Mouse (Mus musculus) Patski (cell line): Measurements from ENCODE around the gene Faah. TPM values are rescaled to one million over a fixed set of nuclear protein-coding genes. Genes with fewer than 3 reads are reported as not detected.

Source experiments
- ATAC-seq: fragments of 100-300 bp; one replicate; pipeline ENCODE4 v1.8.0; 2021
- CTCF ChIA-PET: fragments of 350-600 bp; sonication (Branson Sonifier 250); formaldehyde crosslinking; loops from one replicate; lab custom pipeline; 2022; ENCODE audit warnings: inconsistent platforms; lab: Charles Lee
- POLR2A ChIA-PET: fragments of 350-600 bp; sonication (Branson Sonifier 250); formaldehyde crosslinking; loops from one replicate; lab custom pipeline; 2022; ENCODE audit warnings: antibody characterized with exemption, inconsistent platforms; lab: Charles Lee
- DNase-seq: peaks from one replicate; pipeline ENCODE4 v3.0.0-alpha.2; 2011; ENCODE audit warnings: low read depth, low spot score
- H3K27me3 ChIP-seq: fragments of 371-371 bp; one replicate; pipeline ENCODE4 v1.5.1; 2021
- CTCF ChIP-seq: fragments of 100-300 bp; IDR thresholded peaks from one replicate; pipeline ENCODE4 v1.5.1; 2021
- in situ Hi-C: fragments of 300-500 bp; cut with MboI; formaldehyde crosslinking; loops from 3 replicates; pipeline ENCODE4 v1.11.1; 2018; ENCODE audit warnings: low pct_unique_long_range_greater_than_20kb, mixed read lengths
- polyA plus RNA-seq: library from polyadenylated mRNA; unstranded; gene quantifications from one replicate; pipeline ENCODE4 v1.2.3, GENCODE M21; 2021

The Faah gene
- polyA plus RNA-seq, 1 experiment from 2014 or later, result 3.4 TPM

DNA sequence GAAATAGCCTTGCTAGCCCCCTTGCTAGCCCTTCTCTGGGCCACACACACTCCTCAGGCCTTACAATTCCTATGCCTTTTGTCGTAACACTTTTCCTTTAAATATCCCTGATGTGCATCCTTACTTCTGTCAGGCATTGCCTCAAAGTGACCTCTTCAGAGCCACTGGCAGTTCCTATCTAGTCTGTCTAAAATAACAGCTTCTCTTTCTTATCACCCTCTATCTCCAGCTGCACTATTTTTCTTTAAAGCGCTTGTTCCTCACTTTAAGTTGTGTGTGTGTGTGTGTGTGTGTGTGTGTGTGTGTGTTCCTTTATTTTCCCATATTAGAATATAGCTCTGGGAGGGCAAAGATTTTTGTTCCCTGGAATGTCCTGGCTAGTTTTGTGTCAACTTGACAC lies 28.9 kb upstream of the Faah start:
- H3K27me3 ChIP-seq, result no peaks in the 10 kb centered on the region
- ChIA-PET POLR2A (interaction anchor here (0.7 kb wide), 1 partner anchor 971 kb away, joined by 4 read pairs; no protein-coding TSS in a partner anchor), CTCF (interaction anchor here (0.8 kb wide), 1 partner anchor 9 kb away, joined by 3 read pairs; no protein-coding TSS in a partner anchor)
- in situ Hi-C loops, result no loop called here
- no peak for DNase-seq
- ATAC-seq, result no peak
- TF ChIP-seq CTCF, result no peak

- no peaks in the 10 kb centered on the region for H3K27me3 ChIP-seq
- CTCF ChIA-PET, result interaction anchor here (1.1 to 1.2 kb wide), 4 partner anchors 9 to 61 kb away, joined by 3 to 5 read pairs (median 4); partner anchors contain the start of gene Uqcrh
- TF ChIP-seq CTCF, result no peak
- DNase-seq, result no peak
- POLR2A ChIA-PET, result interaction anchor here (0.7 kb wide), 1 partner anchor 11 kb away, joined by 3 read pairs; the partner anchor contains the start of gene Nsun4
- no peak for ATAC-seq
- in situ Hi-C loops, result no loop called here
Observed at GRCm38 (mm10) chr4:116042186-116042585, 24.5 kb upstream of the Faah start.

DNA sequence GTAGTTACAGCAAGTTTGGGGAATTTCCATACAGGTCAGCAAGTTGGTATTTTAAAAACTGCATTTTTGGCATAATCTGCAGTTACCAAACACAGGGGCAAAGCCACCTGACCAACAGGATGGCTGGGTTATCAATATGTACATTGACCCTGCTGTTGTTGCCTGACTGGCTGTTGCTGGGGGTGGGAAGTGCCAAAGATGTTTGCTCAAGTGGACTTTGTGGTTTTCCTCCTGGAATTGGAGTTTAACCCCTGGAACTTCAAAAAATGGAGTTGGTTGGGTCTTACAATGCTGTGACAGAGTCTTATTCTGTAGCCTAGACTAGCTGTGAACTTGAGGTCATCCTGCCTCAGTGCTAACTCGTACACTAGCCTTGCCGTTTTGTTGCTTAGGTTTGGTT lies 22.7 kb upstream of the Faah start:
- in situ Hi-C loops, result no loop called here
- DNase-seq, result no peak
- no peak for TF ChIP-seq CTCF
- no peaks in the 10 kb centered on the region for H3K27me3 ChIP-seq
- POLR2A ChIA-PET, result no interaction called here
- CTCF ChIA-PET, result no interaction called here
- ATAC-seq, result no peak

DNA sequence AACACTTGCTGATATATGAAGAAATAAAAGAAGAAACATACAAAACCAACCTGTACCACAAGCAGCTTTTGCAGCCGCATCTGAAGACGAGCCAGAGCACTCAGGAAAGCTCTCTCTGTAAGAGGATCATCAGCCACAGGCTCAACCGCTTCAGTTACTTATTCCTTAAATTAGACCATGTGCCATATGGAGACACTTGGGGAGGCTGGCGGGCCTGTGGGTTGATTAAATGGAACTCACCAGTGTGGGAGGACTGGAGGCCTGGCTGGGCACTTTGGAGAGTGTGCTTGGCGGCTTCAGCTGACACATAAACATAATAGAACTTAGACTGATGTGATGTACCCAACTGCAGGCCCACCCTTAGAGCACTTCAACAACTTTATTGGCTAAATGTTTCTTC lies 15.6 kb upstream of the Faah start:
- ATAC-seq (no peak), DNase-seq (no peak)
- in situ Hi-C loops, result no loop called here
- H3K27me3 ChIP-seq, result no peaks in the 10 kb centered on the region
- POLR2A ChIA-PET, result no interaction called here
- no peak for TF ChIP-seq CTCF
- CTCF ChIA-PET, result interaction anchor here (1.4 kb wide), 1 partner anchor 9 kb away, joined by 5 read pairs; no protein-coding TSS in a partner anchor

DNA sequence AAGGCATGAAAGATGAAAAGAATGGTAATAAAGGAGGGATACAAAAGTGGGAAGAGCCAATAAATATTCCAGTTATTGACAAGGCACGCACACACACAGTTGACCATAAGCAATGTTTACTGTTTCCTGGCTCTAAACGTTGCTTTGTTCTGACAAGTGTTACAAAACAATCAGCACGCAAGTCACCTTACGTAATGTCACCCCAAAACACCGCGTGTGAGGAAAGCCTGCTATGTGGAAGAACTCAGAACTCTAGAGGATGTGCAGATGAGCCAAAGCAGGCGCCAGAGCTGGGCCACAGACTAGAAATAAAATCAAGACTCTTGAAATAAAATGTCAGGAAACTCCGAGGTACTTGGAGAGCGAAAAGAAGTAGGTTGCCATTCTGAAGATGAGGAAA lies 15.2 kb upstream of the Faah start:
- POLR2A ChIA-PET, result no interaction called here
- CTCF ChIA-PET, result interaction anchor here (1.4 kb wide), 1 partner anchor 10 kb away, joined by 5 read pairs; no protein-coding TSS in a partner anchor
- in situ Hi-C loops, result no loop called here
- no peaks in the 10 kb centered on the region for H3K27me3 ChIP-seq
- TF ChIP-seq CTCF, result no peak
- ATAC-seq (no peak), DNase-seq (no peak)

DNA sequence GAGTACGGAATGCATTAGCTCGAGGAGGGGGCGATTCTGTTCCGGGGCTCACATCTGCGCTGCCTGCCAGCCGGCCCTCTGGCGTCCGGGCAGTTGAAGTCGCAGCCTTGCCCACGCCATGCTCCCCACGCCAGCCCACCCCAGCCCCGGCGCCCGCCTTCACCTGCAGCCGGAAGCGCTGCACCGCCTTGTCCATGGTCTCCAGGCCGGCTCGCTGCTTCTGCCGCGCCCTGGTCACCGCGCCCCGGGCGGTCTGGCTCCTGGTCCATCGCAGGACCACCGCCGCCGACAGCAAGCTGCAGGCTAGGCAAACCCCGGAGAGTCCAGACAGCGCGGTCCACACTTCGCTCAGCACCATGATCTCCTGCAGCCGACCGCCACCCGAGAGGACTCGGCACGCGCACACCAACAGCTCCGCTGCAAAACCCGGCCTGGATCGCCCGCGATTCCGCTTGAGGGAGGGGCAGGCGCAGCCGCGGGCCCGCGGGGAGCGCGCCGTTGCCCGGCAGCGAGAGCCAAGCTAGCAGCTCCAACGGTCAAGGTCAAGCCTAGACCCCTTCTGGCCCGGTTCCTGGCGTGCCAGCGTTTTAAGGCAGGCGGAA lies 325 bp downstream of the Faah start:
- ChIA-PET CTCF (no interaction called here), POLR2A (no interaction called here)
- in situ Hi-C loops, result no loop called here
- no peak for TF ChIP-seq CTCF
- no peaks in the 10 kb centered on the region for H3K27me3 ChIP-seq
- ATAC-seq (peak; percentile 87), DNase-seq (no peak)

GRCm38 (mm10) chr4:116016862-116017299 lies 845 bp downstream of the Faah start:
- POLR2A ChIA-PET, result no interaction called here

DNA sequence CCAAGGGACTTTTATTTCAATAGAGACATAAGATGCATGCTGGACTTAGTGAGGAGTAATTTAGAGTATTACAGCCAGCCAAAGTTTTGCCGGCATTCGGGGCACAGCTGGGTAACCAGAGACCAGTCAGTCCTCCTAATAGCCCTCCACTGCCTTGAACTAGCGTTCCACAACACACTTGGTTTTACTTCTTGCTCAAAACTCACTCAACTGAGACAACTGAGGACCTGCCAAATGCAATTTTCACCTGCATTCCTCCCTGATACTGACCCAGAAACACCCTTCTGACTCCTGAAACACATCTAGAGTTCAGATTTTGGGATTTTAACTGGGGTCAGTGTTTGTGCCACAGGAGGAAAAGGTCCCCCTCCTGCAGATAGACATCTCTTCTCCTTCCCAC lies 1.3 kb downstream of the Faah start:
- in situ Hi-C loops, result no loop called here
- no peak for TF ChIP-seq CTCF
- ATAC-seq (no peak), DNase-seq (no peak)
- H3K27me3 ChIP-seq, result no peaks in the 10 kb centered on the region
- CTCF ChIA-PET, result no interaction called here
- POLR2A ChIA-PET, result no interaction called here

More at GRCm38 (mm10) chr4:116016862-116017299, 845 bp downstream of the Faah start:
- DNase-seq (no peak), ATAC-seq (peak; percentile 31)
- CTCF ChIA-PET, result no interaction called here
- in situ Hi-C loops, result no loop called here
- no peak for TF ChIP-seq CTCF
- no peaks in the 10 kb centered on the region for H3K27me3 ChIP-seq

GRCm38 (mm10) chr4:116015996-116016395 lies 1.7 kb downstream of the Faah start:
- DNase-seq, result no peak
- H3K27me3 ChIP-seq, result no peaks in the 10 kb centered on the region
- ATAC-seq, result no peak
- ChIA-PET POLR2A (no interaction called here), CTCF (no interaction called here)
- no peak for TF ChIP-seq CTCF
- in situ Hi-C loops, result no loop called here

GRCm38 (mm10) chr4:116015502-116015901 lies 2.2 kb downstream of the Faah start:
- no peak for TF ChIP-seq CTCF
- no peaks in the 10 kb centered on the region for H3K27me3 ChIP-seq
- in situ Hi-C loops, result no loop called here
- DNase-seq (no peak), ATAC-seq (no peak)
- CTCF ChIA-PET, result interaction anchor here (1.2 kb wide), 1 partner anchor 11 kb away, joined by 3 read pairs; no protein-coding TSS in a partner anchor
- POLR2A ChIA-PET, result no interaction called here

DNA sequence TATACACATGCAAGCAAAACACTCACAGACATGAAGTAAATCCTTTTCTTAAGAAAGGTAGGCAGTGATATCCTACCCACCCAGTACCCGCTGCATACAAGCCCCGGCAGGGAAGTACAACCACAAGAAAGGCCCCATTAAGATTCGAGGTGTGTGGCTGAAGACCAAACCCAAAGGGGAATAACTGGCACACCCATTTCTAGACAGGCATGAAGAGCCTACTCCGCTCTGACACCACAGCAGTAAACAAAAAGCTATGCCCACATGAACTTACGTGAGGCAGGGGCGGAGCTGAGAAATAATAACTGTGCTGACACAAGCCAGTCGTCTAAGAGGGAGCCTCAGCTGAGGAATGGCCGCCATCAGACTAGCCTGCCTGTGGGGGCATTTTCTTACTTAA lies 7.5 kb downstream of the Faah start:
- TF ChIP-seq CTCF, result no peak
- no peaks in the 10 kb centered on the region for H3K27me3 ChIP-seq
- DNase-seq (no peak), ATAC-seq (no peak)
- in situ Hi-C loops, result no loop called here
- ChIA-PET POLR2A (no interaction called here), CTCF (no interaction called here)
